Mouse (Mus musculus) regulatory T cell (primary cell): ENCODE results near the gene Derl2.

Experiments
- in situ Hi-C: fragments of 300-600 bp; cut with MboI, MseI; formaldehyde crosslinking; loops from one replicate; pipeline ENCODE4 v1.15.1; 2025; ENCODE audit warnings: high pct_unique_total_duplicates

The Derl2 gene

GRCm38 (mm10) chr11:71019201-71020068 is at the start of gene Derl2, which contains the start of gene Mis12:
Gene Derl2 (minus strand): TSS chr11:71019841.
Gene Mis12 (plus strand): TSS chr11:71019611.
- in situ Hi-C loops = loop anchor here (5.0 to 25.0 kb wide), 3 partner anchors 887 to 1418 kb away; partner anchors contain the start of genes Aipl1, Ggt6, Mgl2 and Mybbp1a

- in situ Hi-C loops = no loop called here
Observed at GRCm38 (mm10) chr11:71052554-71052953, 32.9 kb upstream of the Derl2 start.

GRCm38 (mm10) chr11:71039526-71040298 is 20.1 kb upstream of the Derl2 start:
- in situ Hi-C loops = loop anchor here (10.0 kb wide), 1 partner anchor 285 kb away; no protein-coding TSS in a partner anchor

- in situ Hi-C loops = loop anchor here (10.0 kb wide), 1 partner anchor 292 kb away; no protein-coding TSS in a partner anchor
Observed at GRCm38 (mm10) chr11:71033163-71033761, 13.6 kb upstream of the Derl2 start, which contains the start of gene 6330403K07Rik. Gene 6330403K07Rik (minus strand): TSS chr11:71033513.

GRCm38 (mm10) chr11:71032491-71033162 is 13.0 kb upstream of the Derl2 start:
- in situ Hi-C loops = loop anchor here (10.0 kb wide), 1 partner anchor 292 kb away; no protein-coding TSS in a partner anchor

- in situ Hi-C loops = loop anchor here (10.0 kb wide), 1 partner anchor 293 kb away; no protein-coding TSS in a partner anchor
Observed at GRCm38 (mm10) chr11:71032070-71032469, 12.4 kb upstream of the Derl2 start.

- in situ Hi-C loops = loop anchor here (10.0 kb wide), 1 partner anchor 295 kb away; no protein-coding TSS in a partner anchor
Observed at GRCm38 (mm10) chr11:71029403-71030118, 9.9 kb upstream of the Derl2 start.

GRCm38 (mm10) chr11:71028280-71028679 is 8.6 kb upstream of the Derl2 start:
- in situ Hi-C loops = no loop called here

GRCm38 (mm10) chr11:71018416-71019200 is 1.0 kb downstream of the Derl2 start:
- in situ Hi-C loops = loop anchor here (25.0 kb wide), 2 partner anchors 1019 to 1419 kb away; partner anchors contain the start of genes Aipl1, Ggt6, Mybbp1a and Pimreg

GRCm38 (mm10) chr11:71017051-71017450 is 2.6 kb downstream of the Derl2 start:
- in situ Hi-C loops = loop anchor here (25.0 kb wide), 2 partner anchors 1020 to 1420 kb away; partner anchors contain the start of genes Aipl1, Ggt6, Mybbp1a and Pimreg

- in situ Hi-C loops = loop anchor here (25.0 kb wide), 2 partner anchors 1025 to 1425 kb away; partner anchors contain the start of genes Aipl1, Ggt6, Mybbp1a and Pimreg
Observed at GRCm38 (mm10) chr11:71012743-71013142, 6.9 kb downstream of the Derl2 start.

- in situ Hi-C loops = loop anchor here (25.0 kb wide), 2 partner anchors 1029 to 1429 kb away; partner anchors contain the start of genes Aipl1, Ggt6, Mybbp1a and Pimreg
Observed at GRCm38 (mm10) chr11:71008321-71008720, 11.3 kb downstream of the Derl2 start.

GRCm38 (mm10) chr11:71007831-71008230 is 11.8 kb downstream of the Derl2 start:
- in situ Hi-C loops = loop anchor here (25.0 kb wide), 2 partner anchors 1029 to 1429 kb away; partner anchors contain the start of genes Aipl1, Ggt6, Mybbp1a and Pimreg

GRCm38 (mm10) chr11:71007026-71007425 is 12.6 kb downstream of the Derl2 start:
- in situ Hi-C loops = loop anchor here (25.0 kb wide), 2 partner anchors 1030 to 1430 kb away; partner anchors contain the start of genes Aipl1, Ggt6, Mybbp1a and Pimreg

GRCm38 (mm10) chr11:71005046-71005445 is 14.6 kb downstream of the Derl2 start:
- in situ Hi-C loops = loop anchor here (25.0 kb wide), 2 partner anchors 1032 to 1432 kb away; partner anchors contain the start of genes Aipl1, Ggt6, Mybbp1a and Pimreg

GRCm38 (mm10) chr11:71004316-71004773 is 15.3 kb downstream of the Derl2 start, which contains the start of gene Dhx33:
Gene Dhx33 (minus strand): TSS chr11:71004437.
- in situ Hi-C loops = loop anchor here (25.0 kb wide), 2 partner anchors 1033 to 1433 kb away; partner anchors contain the start of genes Aipl1, Ggt6, Mybbp1a and Pimreg

- in situ Hi-C loops = loop anchor here (25.0 kb wide), 2 partner anchors 1034 to 1434 kb away; partner anchors contain the start of genes Aipl1, Ggt6, Mybbp1a and Pimreg
Observed at GRCm38 (mm10) chr11:71003611-71004315, 15.9 kb downstream of the Derl2 start.
